Mouse (Mus musculus): ENCODE results near the gene Ngf.

Gene Ngf

GRCm38 (mm10) chr3:102469713-102470448 lies at the start of gene Ngf:
Gene Ngf (plus strand): TSS chr3:102469919.
- DNase-seq (ENCODE audit: low read depth, low spot score): peak; percentile 60

- no peak for DNase-seq (ENCODE audit: low read depth, low spot score)
Measured at GRCm38 (mm10) chr3:102445567-102445966, 24.2 kb upstream of the Ngf start.

- no peak for DNase-seq (ENCODE audit: low read depth, low spot score)
Measured at GRCm38 (mm10) chr3:102446691-102447090, 23.0 kb upstream of the Ngf start.

DNA sequence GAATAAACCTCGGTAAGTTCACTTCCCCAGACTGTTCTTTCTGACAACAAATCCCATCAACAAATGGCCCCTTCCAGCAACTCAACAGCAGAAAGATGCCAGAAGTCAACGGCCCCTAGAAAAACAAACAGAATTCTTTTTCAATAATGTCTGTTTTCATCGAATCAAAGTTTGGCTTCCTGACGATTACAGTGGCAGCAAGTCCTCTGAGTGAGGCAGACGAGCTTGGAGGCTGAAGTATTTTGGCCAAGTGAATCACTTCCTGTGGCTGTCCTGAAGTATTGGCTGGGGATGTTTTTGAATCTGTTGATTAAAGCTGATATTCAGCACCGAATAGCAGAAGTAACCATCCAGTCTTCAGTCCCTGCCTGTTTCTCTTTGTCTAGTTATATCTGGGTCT lies 15.2 kb upstream of the Ngf start:
- no peak for DNase-seq (ENCODE audit: low read depth, low spot score)

DNA sequence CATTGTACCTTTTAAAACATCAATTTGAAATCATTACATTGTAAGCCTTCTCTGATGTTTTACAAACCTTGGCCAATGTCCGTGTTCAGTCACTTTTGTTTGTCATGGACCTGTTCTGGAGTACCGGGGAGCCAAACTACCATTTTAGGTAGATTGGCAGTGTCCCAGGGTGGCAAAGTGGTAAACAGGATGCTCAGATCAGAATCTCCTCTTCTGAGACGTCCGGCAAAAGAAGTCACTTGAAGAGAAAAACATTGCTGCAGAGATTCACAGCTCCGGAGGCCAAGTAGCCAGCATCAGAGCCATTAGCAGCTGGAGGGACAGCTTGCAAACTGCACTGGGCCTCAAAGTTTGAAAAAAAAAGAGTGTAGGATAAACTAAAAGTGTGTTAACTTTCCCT lies 9.2 kb upstream of the Ngf start:
- no peak for DNase-seq (ENCODE audit: low read depth, low spot score)

DNA sequence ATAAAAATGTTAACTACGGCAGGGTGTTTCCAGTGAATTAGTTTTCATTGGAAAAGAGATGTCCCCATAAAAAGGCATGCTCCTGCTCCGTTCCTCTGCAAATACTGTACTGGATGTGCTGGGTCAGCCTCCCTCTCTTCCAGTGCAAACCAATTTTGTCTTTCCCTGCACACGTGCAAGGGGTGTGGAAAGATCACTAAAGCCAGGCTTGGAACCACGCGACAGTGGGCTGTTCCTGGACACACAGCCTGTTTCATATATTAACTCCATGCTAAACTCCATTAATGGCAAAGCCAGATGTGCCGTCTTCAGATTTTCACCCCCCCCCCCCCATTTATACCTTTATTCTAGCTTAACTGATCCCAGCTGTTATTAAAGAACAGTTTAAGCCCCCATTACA lies 8.7 kb upstream of the Ngf start:
- no peak for DNase-seq (ENCODE audit: low read depth, low spot score)

DNA sequence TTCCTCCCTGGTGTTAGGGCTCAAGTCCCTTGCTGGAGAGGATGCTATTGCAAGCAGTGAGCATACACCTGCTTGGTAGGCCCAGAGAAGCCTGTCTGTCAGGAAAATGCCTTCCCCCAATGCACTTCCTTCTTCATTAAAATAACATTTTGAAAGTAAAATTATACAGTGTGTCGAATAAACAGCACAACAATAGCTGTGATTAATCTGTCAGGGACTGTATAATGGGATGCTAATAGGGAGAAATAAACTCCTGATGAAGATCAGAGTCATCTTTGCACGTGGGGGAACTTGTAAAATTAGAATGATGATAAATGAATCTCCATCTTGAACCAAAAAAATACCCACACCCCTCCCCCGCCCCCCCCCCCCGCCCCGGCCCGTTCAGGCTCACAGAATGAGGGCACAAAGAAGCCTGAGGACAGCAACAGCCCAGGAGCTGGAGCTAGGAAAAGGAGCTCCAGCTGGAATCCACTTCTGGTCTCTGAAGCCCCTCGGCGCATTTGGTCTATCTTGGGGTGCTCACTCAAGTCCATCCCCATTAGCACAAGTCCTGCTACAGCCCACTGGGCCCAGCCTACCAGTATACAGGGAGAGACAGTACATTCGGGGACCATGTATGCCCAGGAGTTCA lies 6.9 kb upstream of the Ngf start:
- DNase-seq (ENCODE audit: low read depth, low spot score): no peak

- DNase-seq (ENCODE audit: low read depth, low spot score): no peak
Measured at GRCm38 (mm10) chr3:102463339-102463738, 6.4 kb upstream of the Ngf start.

GRCm38 (mm10) chr3:102466587-102466986 lies 3.1 kb upstream of the Ngf start:
- DNase-seq (ENCODE audit: low read depth, low spot score): peak; percentile 78

DNA sequence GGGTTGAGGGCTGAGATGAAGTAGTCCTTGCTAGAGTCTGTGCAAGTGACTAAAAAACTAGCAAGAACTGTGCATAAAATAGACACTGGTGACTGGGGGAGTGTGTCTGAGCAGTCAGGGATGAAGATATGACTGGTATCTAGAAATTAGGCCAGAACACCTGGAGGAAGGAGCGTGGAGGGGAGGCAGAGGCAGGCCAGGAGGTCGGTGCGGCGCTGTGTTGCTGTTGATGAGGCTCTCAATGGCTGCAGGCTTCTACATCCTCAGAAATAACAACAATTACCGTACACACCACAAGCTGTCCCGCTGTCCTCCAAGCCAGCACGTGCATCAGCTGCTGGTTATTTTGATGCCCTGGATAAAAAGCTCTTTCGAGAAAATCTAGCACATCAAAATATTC lies 2.6 kb upstream of the Ngf start:
- DNase-seq (ENCODE audit: low read depth, low spot score): no peak

DNA sequence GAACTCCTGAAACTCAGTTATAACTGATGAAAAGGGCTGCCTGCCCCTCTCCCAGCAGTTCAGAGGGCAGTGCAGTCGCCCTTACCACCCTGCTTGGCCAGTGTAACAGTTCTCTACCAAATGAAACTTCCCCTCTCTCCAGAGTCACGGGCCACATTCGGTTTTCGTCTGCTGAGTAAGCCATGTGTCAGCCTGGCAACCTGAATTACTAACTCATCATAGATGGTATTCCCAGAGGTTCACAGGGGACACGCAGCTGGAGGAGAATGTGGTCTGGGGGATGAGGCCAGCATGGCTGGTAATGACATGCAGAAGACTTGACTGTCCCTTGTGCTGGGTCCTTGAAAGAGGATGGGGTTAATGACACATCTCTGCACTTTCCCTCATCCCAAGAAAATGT lies 1.5 kb downstream of the Ngf start:
- DNase-seq (ENCODE audit: low read depth, low spot score): no peak

- DNase-seq (ENCODE audit: low read depth, low spot score): no peak
Measured at GRCm38 (mm10) chr3:102471799-102472198, 2.1 kb downstream of the Ngf start.

DNA sequence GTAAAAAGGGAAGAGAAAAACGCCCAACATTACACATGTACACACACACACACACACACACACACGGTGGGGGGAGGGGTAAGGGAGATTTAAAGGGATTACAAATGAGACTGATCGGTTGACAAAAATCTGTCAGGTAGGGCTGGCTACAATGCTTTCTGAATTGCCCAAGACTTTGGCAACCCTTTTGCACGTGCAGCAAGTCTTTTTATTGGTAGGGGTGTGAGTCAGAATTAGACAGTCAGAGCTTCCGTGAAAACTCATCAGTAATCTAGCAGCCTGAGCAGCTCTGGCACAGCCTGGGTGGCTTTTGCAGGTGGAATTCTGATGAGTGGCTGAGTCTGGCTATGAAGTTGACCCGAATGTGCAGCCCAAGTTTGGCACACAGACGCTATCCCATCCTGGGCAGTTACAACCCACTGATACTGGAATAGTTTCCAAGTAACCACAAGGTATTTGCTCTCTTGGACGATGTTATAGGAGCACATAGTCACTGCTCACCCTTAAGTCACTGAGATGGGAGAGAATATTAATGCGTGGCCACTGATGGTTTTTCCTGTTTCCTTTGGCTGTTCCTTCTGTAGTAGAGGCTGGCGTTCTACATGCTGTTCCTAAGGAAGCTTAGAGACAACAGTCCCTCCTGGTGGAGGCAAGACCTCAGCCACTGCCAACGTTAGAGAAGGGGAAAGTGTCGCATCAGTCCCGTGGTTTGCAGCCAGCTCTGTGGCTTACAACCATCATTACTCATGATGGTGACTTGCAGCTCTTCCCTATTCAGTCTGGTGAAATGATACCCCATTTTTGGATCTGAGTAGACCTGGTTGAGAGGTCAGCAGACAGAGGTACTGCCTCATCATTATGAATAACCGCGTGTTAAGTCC lies 4.8 kb downstream of the Ngf start:
- DNase-seq (ENCODE audit: low read depth, low spot score): no peak

GRCm38 (mm10) chr3:102477917-102478694 lies 8.4 kb downstream of the Ngf start:
- DNase-seq (ENCODE audit: low read depth, low spot score): no peak

DNA sequence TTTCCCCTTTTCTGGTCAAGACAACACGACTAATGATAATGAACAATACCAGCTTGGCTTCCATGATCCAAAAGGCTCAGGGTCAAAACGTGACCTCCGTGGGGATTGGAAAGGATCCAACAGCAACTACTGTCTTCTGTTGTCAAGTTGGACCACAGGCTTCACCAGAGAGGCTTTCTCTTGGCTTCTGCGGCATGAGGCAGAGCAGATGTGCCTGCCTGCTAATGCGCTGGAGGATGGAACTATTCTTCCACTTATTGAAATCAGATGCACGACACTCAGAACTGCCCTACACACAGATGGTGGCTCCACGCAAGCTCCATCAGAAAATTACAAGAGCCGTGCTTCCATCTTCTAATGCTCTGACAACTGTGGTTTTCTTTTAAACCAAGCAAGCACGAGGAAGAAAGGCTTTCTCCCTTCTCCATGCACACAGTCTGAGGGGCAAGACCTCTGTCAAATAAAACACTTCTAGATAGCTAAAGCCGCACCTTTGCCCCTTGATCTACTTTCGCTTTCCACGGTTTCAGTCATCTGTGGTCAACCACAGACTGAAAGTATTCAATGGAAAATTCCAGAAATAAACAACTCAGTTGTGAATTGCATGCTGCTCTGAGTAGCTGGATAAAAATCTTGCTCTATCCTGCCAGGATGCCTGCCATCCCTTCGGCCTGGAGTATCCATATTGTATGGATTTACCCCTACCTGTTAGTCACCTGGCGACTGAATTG lies 20.8 kb downstream of the Ngf start:
- DNase-seq (ENCODE audit: low read depth, low spot score): no peak

GRCm38 (mm10) chr3:102498113-102498512 lies 28.4 kb downstream of the Ngf start:
- no peak for DNase-seq (ENCODE audit: low read depth, low spot score)

GRCm38 (mm10) chr3:102498931-102499330 lies 29.2 kb downstream of the Ngf start:
- no peak for DNase-seq (ENCODE audit: low read depth, low spot score)

DNA sequence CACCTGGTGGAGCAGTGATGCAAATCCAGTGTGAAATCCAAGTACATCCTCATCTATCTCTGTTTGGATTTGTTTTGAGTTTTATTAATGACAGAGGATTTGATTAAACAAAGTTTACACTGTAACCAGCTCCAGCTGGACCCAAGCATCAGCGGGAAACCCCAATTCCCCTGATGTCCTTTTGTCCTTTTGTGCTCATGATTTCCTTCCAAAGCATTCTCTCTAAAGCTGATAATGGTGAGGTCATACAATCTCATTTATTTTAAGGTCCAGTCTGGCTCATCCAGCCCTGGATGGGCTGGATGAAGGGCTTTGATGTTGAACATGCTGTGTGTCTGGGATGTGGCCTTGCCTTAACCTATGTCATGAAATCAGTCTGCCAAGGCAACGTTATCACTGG lies 30.3 kb downstream of the Ngf start:
- DNase-seq (ENCODE audit: low read depth, low spot score): no peak

- DNase-seq (ENCODE audit: low read depth, low spot score): no peak
Measured at GRCm38 (mm10) chr3:102501186-102501585, 31.5 kb downstream of the Ngf start.

DNA sequence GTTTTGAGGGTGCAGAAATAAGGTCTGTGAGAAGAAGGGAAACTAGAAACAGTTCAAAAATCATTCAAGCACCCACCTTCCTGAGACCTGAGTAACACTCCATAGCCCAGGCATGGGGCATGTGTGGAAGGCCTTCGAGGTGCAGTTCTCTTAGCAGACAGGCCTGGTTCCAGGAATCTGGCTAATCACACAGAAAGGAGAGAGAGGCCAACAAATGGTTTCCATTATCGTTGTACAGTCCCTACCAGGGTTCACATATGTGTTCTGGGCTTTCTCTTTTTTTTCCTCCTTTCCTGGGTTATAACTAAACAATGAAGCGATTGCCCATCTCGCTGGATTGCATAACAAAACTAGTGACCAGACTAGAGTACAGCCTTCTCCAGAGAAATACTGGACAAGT lies 35.4 kb downstream of the Ngf start:
- DNase-seq (ENCODE audit: low read depth, low spot score): no peak

GRCm38 (mm10) chr3:102506061-102506460 lies 36.3 kb downstream of the Ngf start:
- DNase-seq (ENCODE audit: low read depth, low spot score): no peak

Data from mesoderm, embryonic 11.5 days (tissue).